Mouse (Mus musculus) embryonic fibroblast, embryonic 13.5 days (primary cell): ENCODE measurements at regions not wholly inside any gene's neighbourhood (a gene's known extent, or its start where the extent isn't known, plus 50 kb on each side); places are given as distances from the start of the nearest gene placed in this dataset.

Experiments
- H3K27ac ChIP-seq: 2 replicates; pipeline ENCODE4 v1.5.1; 2012; ENCODE audit warnings: low read length, control low read depth, inconsistent platforms; ENCODE audit not compliant: insufficient read depth
- H3K4me1 ChIP-seq: 2 replicates; pipeline ENCODE4 v1.6.1; 2011; ENCODE audit warnings: low read length; ENCODE audit not compliant: control insufficient read depth, insufficient read depth
- H3K4me3 ChIP-seq: 2 replicates; pipeline ENCODE4 v1.5.1; 2011; ENCODE audit warnings: mild to moderate bottlenecking, control low read depth, low read length; ENCODE audit not compliant: insufficient read depth
- CTCF ChIP-seq: IDR thresholded peaks from 2 replicates; pipeline ENCODE4 v1.5.1; 2011; ENCODE audit warnings: mild to moderate bottlenecking, control low read depth, low read length, moderate library complexity, borderline replicate concordance; ENCODE audit not compliant: insufficient read depth
- POLR2A ChIP-seq: IDR thresholded peaks from 2 replicates; pipeline ENCODE4 v1.6.1; 2011; ENCODE audit warnings: low read depth, mild to moderate bottlenecking, control low read depth, low read length, moderate library complexity

DNA sequence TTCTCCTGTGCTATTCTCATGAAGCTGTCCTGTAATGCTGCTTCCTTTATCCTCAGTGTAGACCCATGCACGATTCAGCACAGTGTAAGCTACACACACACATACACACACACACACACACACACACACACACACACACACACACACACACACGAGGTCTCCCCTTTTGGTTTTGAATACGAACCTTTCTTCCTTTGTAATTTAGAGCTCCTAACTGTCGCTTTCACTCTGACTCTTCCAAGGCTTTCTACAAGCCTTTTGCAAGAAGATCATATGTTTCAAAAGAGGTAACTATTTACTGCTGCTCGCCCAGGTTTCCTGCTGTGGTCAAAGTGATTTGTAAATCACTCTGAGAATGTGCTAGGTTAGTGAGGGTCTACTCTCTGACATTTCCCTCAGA, 161.1 kb upstream of the Rgmb start:
- 0 out of 2 replicates have a peak, but pooled peaks cover 3% of the 10 kb centered on the region for H3K4me1 ChIP-seq
- no peak overlapping the region for H3K27ac ChIP-seq
- H3K4me3 ChIP-seq: no peak overlapping the region
- TF ChIP-seq CTCF (no peak), POLR2A (no peak)

DNA sequence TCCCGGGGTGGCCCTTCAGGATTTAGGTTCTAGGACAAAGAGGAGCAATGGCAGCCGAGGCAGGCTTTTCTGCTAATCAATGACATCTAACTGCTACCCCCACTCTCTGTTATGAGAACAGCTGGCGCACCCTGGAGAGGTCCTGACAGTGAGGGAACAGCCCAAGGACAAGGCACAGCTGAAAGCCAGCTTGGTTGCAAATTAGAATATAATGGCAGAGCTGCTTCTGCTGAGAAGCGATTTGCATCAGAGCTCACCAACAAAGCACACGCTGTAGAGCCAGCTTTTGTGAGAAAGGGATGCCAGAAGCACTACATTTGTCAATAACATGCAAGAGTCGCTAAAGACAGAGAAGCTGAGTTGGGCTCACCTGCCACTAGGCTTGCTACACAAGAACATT, 159.5 kb upstream of the Rgmb start:
- TF ChIP-seq POLR2A (no peak), CTCF (no peak)
- Histone ChIP-seq H3K4me3 (no peak overlapping the region), H3K27ac (no peak overlapping the region), H3K4me1 (0 out of 2 replicates have a peak, but pooled peaks cover 3% of the 10 kb centered on the region)

DNA sequence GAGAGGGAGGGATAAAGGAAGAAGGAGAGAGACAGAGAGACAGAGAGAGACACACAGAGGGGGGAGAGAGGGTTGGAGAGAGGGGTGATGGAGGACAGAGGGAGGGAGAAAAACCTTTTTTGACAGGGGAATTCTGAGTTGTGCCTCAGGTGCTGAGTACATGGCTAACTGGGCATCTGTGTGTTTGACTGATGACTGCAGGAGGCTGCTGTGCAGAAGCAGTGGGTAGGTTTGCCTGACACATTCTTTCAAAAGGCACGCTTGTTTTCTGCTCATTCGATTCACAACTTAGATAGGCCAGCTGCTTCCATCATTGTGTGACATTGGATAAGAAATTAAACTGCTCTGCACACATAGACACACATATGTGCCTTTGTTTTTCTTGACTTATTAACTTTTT, 150.7 kb upstream of the Rgmb start:
- Histone ChIP-seq H3K4me3 (no peak overlapping the region), H3K27ac (no peak overlapping the region), H3K4me1 (no peaks in the 10 kb centered on the region)
- TF ChIP-seq POLR2A: no peak
- TF ChIP-seq CTCF: no peak

DNA sequence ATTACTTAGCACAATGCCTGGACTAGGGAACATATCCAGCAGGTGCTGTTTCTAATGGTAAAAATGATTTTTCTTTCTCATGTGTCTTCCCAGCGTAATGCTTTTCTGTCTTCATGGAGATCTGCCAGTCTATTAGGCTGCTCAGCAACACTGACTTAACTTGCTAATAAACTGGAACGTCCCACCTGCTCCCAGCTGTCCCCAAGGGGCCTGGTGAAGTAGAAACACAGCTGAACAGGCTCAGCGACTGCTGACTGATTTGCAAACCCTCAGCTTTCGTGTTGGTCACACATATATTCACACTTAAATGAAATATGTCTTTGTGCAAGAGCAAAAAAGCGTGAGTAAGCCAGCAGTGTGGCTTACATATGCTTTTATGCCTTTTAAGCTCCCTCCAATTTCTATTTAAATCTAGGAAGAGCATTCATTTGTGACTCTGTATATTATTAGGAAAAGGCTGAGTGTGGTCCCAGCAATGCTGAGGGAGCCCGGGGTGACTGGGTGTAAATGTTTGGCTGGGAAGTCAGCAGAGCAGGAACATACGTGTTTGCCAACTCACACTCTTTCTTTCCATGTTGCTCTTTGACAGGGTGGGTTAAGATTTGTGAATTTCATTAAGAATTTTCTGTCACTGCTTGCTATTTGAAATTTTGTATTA, 146.7 kb upstream of the Rgmb start:
- H3K4me1 ChIP-seq: no peaks in the 10 kb centered on the region
- TF ChIP-seq POLR2A (no peak), CTCF (no peak)
- H3K27ac ChIP-seq: no peak overlapping the region
- H3K4me3 ChIP-seq: no peak overlapping the region

DNA sequence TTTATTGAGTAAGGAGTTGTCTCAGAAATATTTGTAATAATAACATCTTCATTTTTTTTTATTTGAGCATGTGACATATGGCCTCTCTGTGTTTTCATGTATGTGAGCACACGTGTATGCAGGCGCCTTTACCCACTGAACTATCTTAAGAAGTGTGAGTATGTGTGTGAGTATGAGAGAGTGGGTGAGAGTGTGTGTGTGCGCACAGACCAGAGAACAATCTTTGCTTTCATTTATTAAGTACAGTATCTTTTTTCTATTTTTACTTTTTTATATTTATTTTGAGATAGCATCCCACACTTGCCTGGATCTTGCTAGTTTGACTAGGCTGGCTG, 140.5 kb upstream of the Rgmb start:
- Histone ChIP-seq H3K4me3 (no peak overlapping the region), H3K27ac (no peak overlapping the region), H3K4me1 (no peaks in the 10 kb centered on the region)
- TF ChIP-seq CTCF: no peak
- no peak for TF ChIP-seq POLR2A

DNA sequence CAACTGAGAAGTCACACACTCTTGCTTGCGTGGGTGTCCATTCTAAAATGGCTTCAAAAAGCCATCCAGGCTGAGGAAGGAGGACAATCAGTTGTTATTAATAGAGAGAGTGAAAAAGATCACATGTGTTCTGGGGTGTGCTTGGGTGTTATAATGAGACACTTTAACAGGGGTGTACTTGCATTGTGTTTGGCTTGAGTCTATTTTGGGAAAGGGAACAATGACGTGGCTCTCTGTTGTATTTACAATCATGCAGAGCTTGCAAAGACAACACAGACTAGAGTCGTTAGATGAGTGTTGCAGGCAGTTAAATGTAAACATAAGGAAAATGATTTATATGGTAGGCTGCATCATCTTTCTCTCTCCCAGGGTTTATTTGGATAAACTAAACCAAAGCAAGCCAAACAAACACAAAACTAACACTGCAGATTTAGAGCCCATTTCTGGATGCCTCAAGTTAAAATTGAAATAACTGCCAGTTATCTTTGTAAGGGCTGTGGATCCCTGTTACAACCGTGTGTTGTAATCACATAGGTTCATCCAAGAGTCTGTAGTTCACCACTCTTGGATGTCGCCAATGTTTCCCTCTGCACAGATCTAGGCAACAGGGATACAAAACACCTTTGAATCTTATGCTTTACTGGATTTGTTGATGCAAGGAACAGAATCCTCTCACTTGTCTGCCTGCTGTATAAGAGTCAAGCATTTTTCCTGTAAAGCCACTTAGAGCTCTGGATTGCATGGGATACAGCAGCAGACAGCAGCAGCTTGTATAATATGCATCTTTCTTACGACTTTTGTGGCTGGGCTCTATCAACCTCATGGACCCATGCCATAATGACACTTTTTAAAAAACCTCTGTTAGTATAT, 139.9 kb upstream of the Rgmb start:
- TF ChIP-seq CTCF (no peak), POLR2A (no peak)
- Histone ChIP-seq H3K27ac (no peak overlapping the region), H3K4me3 (no peak overlapping the region), H3K4me1 (no peaks in the 10 kb centered on the region)

DNA sequence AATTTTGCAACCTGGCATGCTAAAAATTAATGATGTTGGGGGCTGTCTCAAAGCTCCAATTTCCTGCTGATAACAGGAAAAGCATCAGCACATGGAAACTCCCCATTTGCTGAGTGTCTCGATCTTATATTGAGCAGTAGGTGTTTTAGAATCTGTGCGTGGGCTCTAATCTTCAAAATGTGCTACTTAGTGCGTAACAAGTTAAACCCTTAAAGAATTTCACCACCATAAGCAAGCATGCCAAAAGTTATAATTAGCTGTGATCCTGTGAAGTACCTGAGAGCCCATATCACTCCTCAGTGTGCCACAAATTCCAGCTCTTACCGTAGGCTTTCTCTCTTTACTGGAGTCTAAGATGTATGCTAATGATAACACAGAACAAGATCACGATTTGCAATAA, 137.5 kb upstream of the Rgmb start:
- TF ChIP-seq POLR2A: no peak
- no peaks in the 10 kb centered on the region for H3K4me1 ChIP-seq
- H3K27ac ChIP-seq: no peak overlapping the region; the same call in 1 of the 2 replicates
- no peak overlapping the region for H3K4me3 ChIP-seq

DNA sequence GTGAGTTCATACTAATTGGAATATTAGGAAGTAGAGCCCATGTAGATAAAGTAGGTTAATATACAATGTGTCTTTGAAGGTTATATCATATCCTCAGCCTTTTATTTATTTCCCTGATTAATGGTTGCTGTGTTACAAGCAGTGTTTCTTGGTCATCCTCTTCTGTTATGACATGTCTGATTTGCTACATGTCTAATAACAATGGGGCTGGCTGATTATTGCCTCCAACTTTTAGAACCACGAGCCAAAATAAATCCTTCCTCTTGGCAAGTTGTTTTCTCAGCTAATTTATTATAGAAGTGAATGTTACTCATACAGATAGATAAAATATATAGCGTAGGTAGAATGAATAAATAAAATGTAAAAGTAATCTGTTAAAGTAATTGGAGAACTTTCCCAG, 124.8 kb upstream of the Rgmb start:
- Histone ChIP-seq H3K4me3 (no peak overlapping the region), H3K4me1 (no peaks in the 10 kb centered on the region), H3K27ac (no peak overlapping the region)
- TF ChIP-seq POLR2A (no peak), CTCF (no peak)

DNA sequence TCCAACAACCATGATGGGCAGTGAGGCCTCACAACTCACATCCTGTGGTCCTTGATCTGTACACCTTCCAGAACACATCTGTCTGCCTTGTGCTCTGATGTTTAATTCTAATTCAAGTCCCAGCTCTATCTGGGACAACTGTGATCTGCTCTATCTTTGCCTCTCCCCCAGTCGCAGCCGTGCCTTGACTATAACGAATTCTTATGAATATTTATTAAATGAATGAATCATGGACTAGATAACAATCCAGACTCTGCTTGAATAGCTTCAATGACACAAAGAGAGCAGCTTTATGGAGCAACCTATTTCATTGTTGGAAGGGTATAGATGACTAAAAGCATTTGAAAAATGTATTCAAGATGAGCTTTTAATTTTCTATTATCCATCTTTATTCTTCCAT, 120.8 kb upstream of the Rgmb start:
- TF ChIP-seq POLR2A (no peak), CTCF (no peak)
- Histone ChIP-seq H3K4me1 (no peaks in the 10 kb centered on the region), H3K27ac (no peak overlapping the region), H3K4me3 (no peak overlapping the region)

DNA sequence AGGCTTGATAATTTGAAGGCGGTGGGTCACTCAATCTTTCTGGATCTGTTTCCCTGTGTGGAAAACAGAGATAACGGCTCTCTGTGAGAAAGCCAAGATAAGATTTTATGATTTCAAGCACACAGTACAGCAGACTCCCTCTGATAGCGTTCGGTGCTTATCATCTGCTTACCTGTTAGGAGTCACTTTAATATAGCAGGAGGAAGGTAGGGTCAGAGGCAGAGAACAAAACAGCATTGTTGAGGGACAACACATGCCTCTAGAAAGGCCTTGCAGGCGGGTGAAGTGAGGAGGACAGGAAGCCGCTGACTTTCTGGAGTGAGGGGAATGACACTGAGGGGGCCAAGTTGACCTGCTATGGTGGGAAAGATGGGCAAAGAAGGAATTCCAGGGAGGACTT, 118.9 kb upstream of the Rgmb start:
- H3K4me3 ChIP-seq: no peak overlapping the region
- no peak overlapping the region for H3K27ac ChIP-seq
- TF ChIP-seq CTCF: no peak
- no peak for TF ChIP-seq POLR2A
- H3K4me1 ChIP-seq: no peaks in the 10 kb centered on the region
